ENCODE assay signal across 16 mouse cellular contexts in the genomic region with DNA sequence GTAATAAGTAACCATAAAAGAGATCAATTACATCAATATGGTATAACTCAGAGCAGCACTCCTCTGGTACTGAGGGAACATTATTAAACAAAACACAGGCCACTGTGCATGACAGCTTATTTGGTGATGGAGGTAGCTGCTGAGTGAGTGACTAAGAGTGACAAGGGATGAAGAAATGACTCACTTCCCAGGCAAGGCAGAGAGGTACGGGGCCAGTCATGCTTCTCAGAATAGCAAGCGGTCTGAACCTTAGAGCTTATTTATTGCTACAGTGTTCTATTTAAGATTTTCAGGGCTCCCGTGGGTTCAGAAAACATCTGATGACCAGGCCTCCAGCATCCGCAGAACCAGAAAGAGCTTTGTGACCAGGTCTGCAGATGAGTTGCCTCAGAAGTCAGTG.
"Had no signal": no experiment of that assay in that cellular context is flagged by ENCODE, and none has a peak within 500 bp of the region (broad histone marks: within the 10 kb centered on the region; RNA-seq: fewer than 3 reads in every experiment).

No protein-coding gene starts in this region.

- H3K27ac ChIP-seq: limb, embryonic 13.5 days; liver, embryonic 14.5 days; midbrain, embryonic 15.5 days; neural tube, embryonic 13.5 days; stomach, embryonic 15.5 days had no signal

- ATAC-seq: lung, postnatal 0 days; midbrain, embryonic 15.5 days had no signal

- H3K4me2 ChIP-seq: kidney, embryonic 15.5 days; limb, embryonic 13.5 days; midbrain, embryonic 11.5 days; midbrain, embryonic 15.5 days; neural tube, embryonic 13.5 days; stomach, embryonic 15.5 days had no signal

- H3K9me3 ChIP-seq: kidney, embryonic 15.5 days; limb, embryonic 13.5 days; midbrain, embryonic 15.5 days; neural tube, embryonic 13.5 days; stomach, embryonic 15.5 days had no signal

- H3K9ac ChIP-seq: kidney, embryonic 15.5 days; limb, embryonic 13.5 days; liver, embryonic 14.5 days; midbrain, embryonic 15.5 days; neural tube, embryonic 13.5 days; stomach, embryonic 15.5 days had no signal

- H3K4me1 ChIP-seq: midbrain, embryonic 15.5 days; neural tube, embryonic 13.5 days; stomach, embryonic 15.5 days had no signal

- DNase-seq: kidney, adult 11 months; kidney, postnatal 36 days; left cerebral cortex, postnatal 4 days; lung, adult 2 months; lung, postnatal 36 days; retina, postnatal 1 day; thymus, adult 2 months; thymus, postnatal 25 days had no signal

- H3K36me3 ChIP-seq: kidney, embryonic 15.5 days; limb, embryonic 13.5 days; midbrain, embryonic 15.5 days; neural tube, embryonic 13.5 days; stomach, embryonic 15.5 days had no signal

- H3K4me3 ChIP-seq: kidney, embryonic 15.5 days; limb, embryonic 13.5 days; midbrain, embryonic 15.5 days; neural tube, embryonic 13.5 days; stomach, embryonic 15.5 days had no signal

- H3K27me3 ChIP-seq: kidney, embryonic 15.5 days; midbrain, embryonic 15.5 days; neural tube, embryonic 13.5 days; stomach, embryonic 15.5 days had no signal
